Mouse (Mus musculus): ENCODE data around the gene 6820408C15Rik.

DNA sequence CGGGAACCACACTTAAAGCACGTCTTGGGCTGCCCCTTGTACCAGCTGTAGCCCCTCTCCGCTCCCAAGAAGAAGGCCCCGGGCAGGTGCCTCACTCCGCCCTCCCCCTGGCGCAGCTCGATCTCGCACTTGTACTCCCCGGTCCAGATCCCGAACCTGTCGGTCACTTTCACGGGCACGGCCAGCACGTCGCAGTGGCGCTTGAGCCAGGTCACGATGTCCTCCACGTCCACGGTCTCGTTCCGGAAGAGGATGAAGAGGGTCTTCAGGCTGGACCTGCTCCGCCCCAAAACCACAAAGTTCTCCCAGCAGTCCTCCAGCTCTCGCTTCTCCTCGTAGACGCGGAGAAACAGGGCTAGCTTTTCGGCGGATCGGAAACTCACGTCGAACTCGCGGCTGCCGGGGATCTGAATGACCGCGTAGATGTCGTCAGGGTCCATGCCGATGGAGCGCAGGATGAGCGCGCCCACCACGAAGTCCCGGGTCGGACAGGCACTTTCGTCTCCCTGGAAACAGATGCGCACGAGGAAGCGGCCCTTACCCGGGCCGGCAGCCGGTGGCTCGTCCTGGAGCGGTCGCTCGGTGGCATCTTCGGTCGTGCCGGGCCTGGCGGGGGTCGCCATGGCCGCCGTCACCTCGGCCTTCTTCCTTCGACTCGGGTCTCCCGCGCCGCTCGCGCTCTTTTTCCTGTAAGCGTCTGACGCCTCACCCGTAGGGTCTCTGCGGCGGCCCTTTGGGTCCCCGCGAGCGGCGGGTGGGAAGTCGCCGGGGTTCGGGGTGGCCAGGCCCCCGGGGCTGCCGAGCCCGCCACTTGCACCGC lies 1.4 kb upstream of the 6820408C15Rik start:
- TF ChIP-seq CTCF (IDR thresholded peaks at IDR 0.05; ENCODE audit: extremely low read depth, insufficient read length, insufficient replicate concordance, low read depth, low read length) (no peak), POLR2A (IDR thresholded peaks at IDR 0.05; ENCODE audit: low read depth, low read length) (no peak)
